Mouse (Mus musculus) thymus, postnatal 14 days (tissue): ENCODE measurements at regions not wholly inside any gene's neighbourhood (a gene's known extent, or its start where the extent isn't known, plus 50 kb on each side); places are given as distances from the start of the nearest gene placed in this dataset.

Source experiments
- DNase-seq: peaks from one replicate; pipeline ENCODE4 v3.0.0; 2021

GRCm38 (mm10) chr16:51690861-51691260 lies 340.2 kb upstream of the Cblb start:
- peak; percentile 8 for DNase-seq

GRCm38 (mm10) chr16:51705026-51705425 lies 326.0 kb upstream of the Cblb start:
- peak; percentile 5 for DNase-seq

- DNase-seq: no peak
Observed at GRCm38 (mm10) chr16:51718695-51719094, 312.3 kb upstream of the Cblb start.

GRCm38 (mm10) chr16:51719637-51720036 lies 311.4 kb upstream of the Cblb start:
- no peak for DNase-seq

GRCm38 (mm10) chr16:51722682-51723081 lies 308.3 kb upstream of the Cblb start:
- no peak for DNase-seq

- no peak for DNase-seq
Observed at GRCm38 (mm10) chr16:51741875-51742274, 289.1 kb upstream of the Cblb start.

GRCm38 (mm10) chr16:51751878-51752277 lies 279.1 kb upstream of the Cblb start:
- DNase-seq: no peak

GRCm38 (mm10) chr16:51758361-51759227 lies 272.4 kb upstream of the Cblb start:
- DNase-seq: no peak

- no peak for DNase-seq
Observed at GRCm38 (mm10) chr16:51759228-51759647, 271.8 kb upstream of the Cblb start.

- no peak for DNase-seq
Observed at GRCm38 (mm10) chr16:51767556-51767955, 263.5 kb upstream of the Cblb start.

GRCm38 (mm10) chr16:51778920-51779319 lies 252.1 kb upstream of the Cblb start:
- no peak for DNase-seq

GRCm38 (mm10) chr16:51795003-51795402 lies 236.0 kb upstream of the Cblb start:
- no peak for DNase-seq

- DNase-seq: peak; percentile 7
Observed at GRCm38 (mm10) chr16:51807323-51807722, 223.7 kb upstream of the Cblb start.

GRCm38 (mm10) chr16:51809120-51809519 lies 221.9 kb upstream of the Cblb start:
- no peak for DNase-seq

- DNase-seq: no peak
Observed at GRCm38 (mm10) chr16:51811073-51811472, 220.0 kb upstream of the Cblb start.

GRCm38 (mm10) chr16:51842770-51843169 lies 188.3 kb upstream of the Cblb start:
- no peak for DNase-seq

- no peak for DNase-seq
Observed at GRCm38 (mm10) chr16:51845539-51845938, 185.5 kb upstream of the Cblb start.

- DNase-seq: no peak
Observed at GRCm38 (mm10) chr16:51880711-51881110, 150.3 kb upstream of the Cblb start.

GRCm38 (mm10) chr16:51881127-51881526 lies 149.9 kb upstream of the Cblb start:
- DNase-seq: no peak

GRCm38 (mm10) chr16:51883813-51884212 lies 147.2 kb upstream of the Cblb start:
- DNase-seq: no peak

- no peak for DNase-seq
Observed at GRCm38 (mm10) chr16:51887496-51887895, 143.5 kb upstream of the Cblb start.

- no peak for DNase-seq
Observed at GRCm38 (mm10) chr16:51905588-51905987, 125.4 kb upstream of the Cblb start.

GRCm38 (mm10) chr16:51906686-51907085 lies 124.3 kb upstream of the Cblb start:
- no peak for DNase-seq

- no peak for DNase-seq
Observed at GRCm38 (mm10) chr16:51910046-51910445, 121.0 kb upstream of the Cblb start.
